Mouse (Mus musculus) MEL-GATA-1-ER (cell line): ENCODE measurements around the gene Afap1.

Experiments
- DNase-seq: peaks from one replicate; pipeline ENCODE4 v3.0.0-alpha.2; 2012; ENCODE audit warnings: low read depth; ENCODE audit errors: extremely low read depth

Gene Afap1

DNA sequence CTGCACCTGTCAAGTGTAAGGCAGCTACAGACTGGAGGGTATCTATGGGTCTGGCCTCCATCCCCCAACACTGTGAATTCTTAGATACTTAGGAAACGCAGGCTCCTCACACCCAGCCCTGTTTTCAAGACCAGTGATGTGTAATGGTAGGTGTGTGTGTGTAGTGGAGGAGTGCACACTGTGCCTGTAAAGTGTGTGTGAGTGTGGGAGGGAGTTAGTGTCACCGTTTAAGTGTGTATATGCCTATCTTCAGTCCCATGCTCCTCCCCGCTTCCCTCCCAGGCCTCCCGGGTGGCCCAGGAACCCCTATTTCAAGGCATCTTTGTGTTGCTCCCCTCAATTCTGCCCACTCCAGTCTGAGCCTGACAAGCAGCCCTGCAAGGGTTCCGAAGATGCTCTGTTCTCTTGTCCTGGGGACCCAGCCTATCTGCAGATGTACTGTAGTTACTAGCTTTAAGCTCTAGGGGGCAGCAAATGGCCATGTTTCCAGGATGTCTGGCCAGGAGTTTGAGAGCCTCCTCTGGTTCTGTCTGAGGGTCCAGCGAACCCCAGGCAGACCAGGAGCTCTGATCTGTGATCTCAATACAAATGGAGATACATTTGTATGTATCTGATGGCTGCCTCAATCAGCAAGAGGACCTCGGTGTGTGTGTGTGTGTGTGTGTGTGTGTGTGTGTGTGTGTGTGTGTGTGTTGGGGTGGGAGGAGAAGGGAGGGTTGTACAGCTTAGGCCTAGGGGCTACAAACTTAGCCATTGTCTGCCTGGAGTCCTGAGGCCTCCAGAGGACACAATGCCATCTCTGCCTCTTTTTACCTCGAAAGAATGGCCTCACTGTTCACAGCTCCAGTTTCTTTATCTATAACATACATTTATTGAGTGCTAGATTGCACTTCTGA lies 140.7 kb downstream of the Afap1 start:
- DNase-seq = no peak

- no peak for DNase-seq
Observed at GRCm38 (mm10) chr5:36039596-36039995, 146.5 kb downstream of the Afap1 start.

DNA sequence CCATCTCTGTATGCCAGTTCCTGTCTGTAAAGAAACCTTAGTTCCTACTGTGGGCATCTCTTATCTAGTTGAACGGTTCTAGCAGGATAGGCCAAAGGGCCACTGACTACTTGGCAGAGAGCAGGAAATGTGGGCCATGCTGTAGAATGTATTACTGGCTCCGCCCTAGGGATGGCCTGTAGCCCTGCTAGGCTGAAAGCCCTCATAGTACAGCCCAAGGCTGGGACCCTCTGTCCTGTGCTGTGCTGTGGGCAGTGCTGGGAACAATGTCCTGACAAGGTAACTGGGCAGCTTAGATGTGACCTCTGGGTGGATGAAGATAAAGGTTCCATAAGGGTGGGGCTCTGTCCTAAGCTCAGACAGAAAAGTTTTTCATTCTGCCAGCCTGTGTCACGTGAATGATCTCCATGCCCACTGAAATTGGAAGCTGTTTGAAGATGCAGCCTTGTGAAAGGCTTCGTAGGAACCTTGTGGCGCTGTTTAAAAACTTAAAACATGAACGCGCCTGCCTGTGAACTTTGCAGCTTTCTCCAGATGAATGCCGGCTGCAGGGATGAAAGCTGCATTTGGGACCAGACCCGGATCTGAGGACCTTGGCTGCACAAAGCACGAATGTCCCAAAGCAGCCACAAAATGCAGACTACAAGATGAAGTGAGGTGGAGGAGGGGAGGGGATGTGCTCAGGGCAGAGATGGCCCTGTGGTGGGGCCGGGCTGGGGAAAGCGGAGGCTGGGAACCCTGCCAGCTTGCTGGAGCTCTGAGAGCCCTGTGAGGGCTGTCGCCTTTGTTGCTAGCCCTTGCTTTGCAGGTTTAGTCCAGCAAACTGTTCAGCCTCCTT lies 147.5 kb downstream of the Afap1 start:
- no peak for DNase-seq

DNA sequence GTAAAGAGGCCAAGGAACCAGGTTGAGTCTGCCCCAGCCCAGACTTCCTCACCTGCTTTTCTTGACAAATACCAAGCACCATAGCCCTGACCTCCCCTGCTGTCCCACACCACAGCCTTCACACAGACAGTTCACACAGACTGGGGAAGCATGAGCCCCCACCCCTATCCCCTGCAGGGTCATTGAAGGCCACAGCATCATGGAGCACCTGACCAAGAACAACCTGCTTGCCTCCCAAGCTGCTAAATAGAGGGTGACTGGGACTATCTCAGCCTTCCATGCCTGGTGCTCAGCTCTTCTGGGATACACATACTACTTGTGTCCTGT lies 148.1 kb downstream of the Afap1 start:
- no peak for DNase-seq

- no peak for DNase-seq
Observed at GRCm38 (mm10) chr5:36041756-36042155, 148.6 kb downstream of the Afap1 start.

DNA sequence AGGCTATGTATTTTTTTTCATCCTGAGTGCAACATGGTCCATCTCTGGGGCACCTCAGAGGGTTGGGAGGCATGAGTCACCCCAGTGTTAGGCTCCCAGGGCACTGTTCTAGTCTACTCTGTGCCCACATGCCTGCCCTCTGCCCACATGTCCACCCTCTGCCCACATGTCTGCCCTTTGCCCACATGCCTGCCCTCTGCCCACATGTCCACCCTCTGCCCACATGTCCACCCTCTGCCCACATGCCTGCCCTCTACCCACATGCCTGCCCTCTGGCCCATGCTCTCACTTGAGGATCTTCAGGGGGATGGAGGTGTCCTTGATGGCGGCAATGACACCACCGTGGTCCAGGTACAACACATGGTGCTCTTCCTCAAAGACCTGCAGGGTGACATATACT lies 150.0 kb downstream of the Afap1 start:
- no peak for DNase-seq
